Comparison of ENCODE assay signal across 8 mouse cellular contexts in genomic region chr11:120230841-120231370, GRCm38 (mm10). TPM values are rescaled to one million over a fixed set of nuclear protein-coding genes. Genes with fewer than 3 reads are reported as not detected.
DNase-seq lines count a peak whose midpoint lies in the region; ATAC-seq and TF ChIP-seq lines count a peak whose summit lies in the region.

No protein-coding gene starts in this region.

- H3K27me3 ChIP-seq in lung, embryonic 14.5 days (ENCODE audit: insufficient read depth, low read length) = no peaks in the 10 kb centered on the region
- H3K27me3 ChIP-seq in neural tube, embryonic 14.5 days (ENCODE audit: control insufficient read depth, insufficient read depth, low read length) = no peaks in the 10 kb centered on the region

- peaks cover 34% of the 10 kb centered on the region for H3K4me1 ChIP-seq in lung, embryonic 14.5 days (ENCODE audit: insufficient read depth)
- H3K4me1 ChIP-seq in neural tube, embryonic 14.5 days (ENCODE audit: control insufficient read depth, insufficient read depth, low read length) = peaks cover 43% of the 10 kb centered on the region

- peak overlapping the region; percentile 96 for H3K4me3 ChIP-seq in lung, embryonic 14.5 days (ENCODE audit: low read depth, low read length)
- H3K4me3 ChIP-seq in neural tube, embryonic 14.5 days (ENCODE audit: low read depth, low read length) = peak overlapping the region; percentile 96

- H3K36me3 ChIP-seq in lung, embryonic 14.5 days (ENCODE audit: insufficient read depth) = peaks cover 17% of the 10 kb centered on the region
- no peaks in the 10 kb centered on the region for H3K36me3 ChIP-seq in neural tube, embryonic 14.5 days (ENCODE audit: control insufficient read depth, insufficient read depth, low read length)

- H3K4me2 ChIP-seq in lung, embryonic 14.5 days = peak overlapping the region; percentile 99
- peak overlapping the region; percentile 84 for H3K4me2 ChIP-seq in neural tube, embryonic 14.5 days (ENCODE audit: low read depth, low read length)

- WGBS in lung, embryonic 14.5 days = under 1% methylated on average over 58 of the region's 58 CpGs
- WGBS in neural tube, embryonic 14.5 days = 1% methylated on average over 49 of the region's 58 CpGs

- peak overlapping the region; percentile 99 for H3K9ac ChIP-seq in lung, embryonic 14.5 days
- H3K9ac ChIP-seq in neural tube, embryonic 14.5 days (replicated peaks; ENCODE audit: low read depth, low read length) = peak overlapping the region; percentile 99

- TF ChIP-seq CTCF in lung, embryonic 14.5 days (IDR thresholded peaks at IDR 0.05; ENCODE audit: low read depth) = 0 out of 2 replicates have a peak, but pooled peaks have one; percentile 4

- ATAC-seq in lung, embryonic 14.5 days (ENCODE audit: insufficient read depth) = no peak; the same call in 1 of the 2 replicates
- 0 out of 2 replicates have a peak, but pooled peaks have one; percentile 3 for ATAC-seq in neural tube, embryonic 14.5 days (ENCODE audit: low read depth)
- ATAC-seq in activated CD4-positive, CD25-positive, alpha-beta regulatory T cell, adult 4 months = no peak

- intact Hi-C loops in heart, postnatal 10 days (cut with DNase I) = loop anchor here (1.0 kb wide), 1 partner anchor 42 kb away; no protein-coding TSS in a partner anchor

- peak; percentile 68 for DNase-seq in lung, embryonic 14.5 days
- DNase-seq in lung, postnatal 36 days = no peak
- DNase-seq in R1 (ENCODE audit: low read depth, low spot score) = peak; percentile 52
- peak; percentile 62 to 70 for DNase-seq in cerebellum, postnatal 36 days
- DNase-seq in heart, postnatal 10 days = peak; percentile 71 to 82
- peak; percentile 40 for DNase-seq in liver

- H3K27ac ChIP-seq in lung, embryonic 14.5 days (ENCODE audit: low read depth) = peak overlapping the region; percentile 96
- peak overlapping the region; percentile 98 for H3K27ac ChIP-seq in neural tube, embryonic 14.5 days (ENCODE audit: low read depth, low read length)

- no peaks in the 10 kb centered on the region for H3K9me3 ChIP-seq in lung, embryonic 14.5 days (ENCODE audit: low read depth, low read length)
- H3K9me3 ChIP-seq in neural tube, embryonic 14.5 days (ENCODE audit: control insufficient read depth, low read length) = no peaks in the 10 kb centered on the region

RNA-seq across cellular contexts. Expression of gene Bahcc1, which starts 1.8 kb away (rescaled TPM):
- 14.3 and 15.6 TPM in 2 replicates for polyA plus RNA-seq in lung, embryonic 14.5 days (2014; fragmentation: Nextera tagmentation; extraction: Ambion mirVana)
- 10 to 100 TPM in 1 of 2 experiments, 1 to 10 TPM in 1; 8.8 to 14.1 TPM for total RNA-seq in heart, postnatal 10 days (2021)
- polyA plus RNA-seq in neural tube, embryonic 14.5 days (2014; fragmentation: Nextera tagmentation; extraction: Ambion mirVana) = 17.0 and 20.8 TPM in 2 replicates
- not detected for polyA plus RNA-seq in activated CD4-positive, CD25-positive, alpha-beta regulatory T cell, adult 4 months (2017; shearing (Covaris generic))

Comparison
In these comparisons a context has a peak if more than half of its experiments do, and no peak if none do; other contexts are left out.
1. RNA of gene Bahcc1, which starts 1.8 kb away (polyA plus RNA-seq): 17.0 to 20.8 TPM in neural tube, embryonic 14.5 days and 14.3 to 15.6 TPM in lung, embryonic 14.5 days; not detected in activated CD4-positive, CD25-positive, alpha-beta regulatory T cell, adult 4 months; every median in the first group is over 10 times any median in the second.